Mouse (Mus musculus) colon, adult 2 months (tissue): Measurements from ENCODE around the gene Ppm1h. TPM values are rescaled to one million over a fixed set of nuclear protein-coding genes. Genes with fewer than 3 reads are reported as not detected.

Experiments
- polyA plus RNA-seq: library from polyadenylated mRNA; depleted of rRNA; stranded (reverse); fragments of >200 nt; gene quantifications from 2 replicates; pipeline ENCODE4 v1.2.3, GENCODE M21; 2012; rRNA removed

The Ppm1h gene
- 15.1 and 18.9 TPM in 2 replicates for polyA plus RNA-seq

DNA sequence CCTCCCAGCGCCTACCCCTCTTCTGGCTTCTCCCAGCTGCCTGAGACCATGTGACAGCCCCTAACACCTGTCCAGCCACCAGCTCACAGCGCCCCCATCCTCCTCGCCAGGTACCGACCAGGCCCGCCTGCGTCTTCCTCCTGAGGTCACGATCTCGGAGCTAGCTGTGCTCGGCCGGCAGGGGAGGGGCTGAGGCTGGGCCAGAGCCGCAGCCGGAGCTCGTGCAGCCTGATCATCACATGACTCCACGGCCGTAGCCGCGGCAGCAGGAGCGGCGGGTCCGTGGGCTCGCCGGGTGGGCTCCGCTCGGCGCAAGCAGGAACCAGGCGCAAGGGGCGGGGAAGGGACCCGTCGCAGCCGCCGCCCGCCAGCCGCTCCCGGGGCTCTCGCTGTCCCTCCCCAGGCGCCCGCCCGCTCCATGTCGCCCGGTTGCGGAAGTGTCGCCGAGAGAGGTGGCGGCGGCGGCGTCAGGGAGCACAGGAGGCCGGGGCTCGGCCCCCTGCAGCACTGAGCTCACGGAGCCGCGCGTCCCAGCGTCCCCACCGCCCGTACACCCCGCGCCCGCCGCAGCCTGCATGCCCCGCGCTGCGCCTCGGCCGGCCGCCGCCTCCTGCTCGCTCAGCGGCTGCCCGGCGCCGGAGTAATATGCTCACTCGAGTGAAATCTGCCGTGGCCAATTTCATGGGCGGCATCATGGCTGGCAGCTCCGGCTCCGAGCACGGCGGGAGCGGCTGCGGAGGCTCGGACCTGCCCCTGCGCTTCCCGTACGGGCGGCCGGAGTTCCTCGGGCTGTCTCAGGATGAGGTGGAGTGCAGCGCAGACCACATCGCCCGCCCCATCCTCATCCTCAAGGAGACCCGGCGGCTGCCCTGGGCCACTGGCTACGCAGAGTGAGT, at the start of gene Ppm1h:
Ppm1h (plus strand) TSS at position 222 of the 896 bp plus-strand sequence.

Other genes with a start within 250 kb of the Ppm1h start
- gene Avpr1a, start 230.3 kb upstream of the Ppm1h start, polyA plus RNA-seq, result 2.3 and 2.9 TPM in 2 replicates